Mouse (Mus musculus) neutrophil, adult 65 days (primary cell): Measurements from ENCODE around the gene Cldn16. TPM values are rescaled to one million over a fixed set of nuclear protein-coding genes. Genes with fewer than 3 reads are reported as not detected.

ENCODE experiments used
- total RNA-seq: library from RNA; stranded (reverse); gene quantifications from 2 replicates; pipeline ENCODE4 v1.2.4, GENCODE M21; 2023

Cldn16 gene
- total RNA-seq = not detected in 2 replicates

GRCm38 (mm10) chr16:26462835-26463234 lies at the start of gene Cldn16:
Cldn16 (plus strand) TSS chr16:26463135.

GRCm38 (mm10) chr16:26526669-26527068 lies 63.7 kb downstream of the Cldn16 start, which contains the start of gene Tmem207:
Tmem207 (minus strand) TSS chr16:26526769.

Other genes starting within 250 kb of the Cldn16 start
- 20.5 and 23.2 TPM in 2 replicates for gene Cldn1, start 91.3 kb upstream of the Cldn16 start, total RNA-seq
- not detected in 2 replicates for gene Tmem207, start 63.6 kb downstream of the Cldn16 start, total RNA-seq
- gene Il1rap, start 118.6 kb downstream of the Cldn16 start, total RNA-seq = 26.6 and 27.8 TPM in 2 replicates